Mouse (Mus musculus) regulatory T cell (primary cell): Measurements from ENCODE around the gene Psmc1.

Experiments used
- in situ Hi-C: fragments of 300-600 bp; cut with MboI, MseI; formaldehyde crosslinking; loops from one replicate; pipeline ENCODE4 v1.15.1; 2025; ENCODE audit warnings: high pct_unique_total_duplicates

Psmc1 gene

GRCm38 (mm10) chr12:100123476-100123875 is 13.5 kb downstream of the Psmc1 start:
- in situ Hi-C loops = no loop called here

DNA sequence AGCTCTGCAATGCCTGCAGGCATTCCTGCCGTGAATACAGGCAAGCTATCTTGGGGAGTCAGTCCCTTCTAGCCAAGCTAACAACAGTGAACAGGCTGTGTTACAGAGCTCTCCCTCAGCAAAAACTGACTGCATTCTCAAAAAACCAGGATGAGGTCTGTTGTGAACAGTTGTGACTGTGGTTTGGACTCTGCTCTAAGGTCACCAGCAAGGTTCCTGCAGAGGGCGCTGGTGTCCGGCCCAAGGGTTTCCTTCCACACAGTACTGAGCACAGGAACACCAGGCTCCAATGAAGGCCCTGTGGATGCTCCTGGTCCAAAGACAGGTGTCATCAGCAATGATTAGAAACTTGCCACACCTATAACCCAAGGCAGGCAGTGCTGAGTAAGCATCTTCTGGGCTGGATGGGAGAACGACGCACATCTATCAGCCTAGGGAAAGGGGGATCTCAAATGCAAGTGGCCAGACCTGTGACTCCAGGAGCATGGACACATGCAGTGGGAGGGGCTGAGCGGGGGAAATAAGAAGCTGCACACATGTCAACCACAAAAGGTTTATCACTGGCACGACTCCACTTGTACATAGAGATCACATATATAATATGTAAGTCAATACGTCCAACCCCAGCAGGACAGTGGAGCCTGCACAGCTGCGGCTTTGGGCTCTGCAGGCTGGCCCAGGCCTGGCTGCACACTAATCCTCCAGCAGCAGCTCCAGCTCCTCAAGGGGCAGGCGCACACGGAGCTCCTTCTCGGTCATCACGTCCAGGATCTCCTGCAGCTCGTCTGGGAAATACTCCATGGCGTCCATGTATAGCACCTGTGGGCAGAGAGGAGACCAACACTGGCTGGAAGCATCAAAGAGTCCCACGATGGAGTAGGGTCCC is 15.2 kb downstream of the Psmc1 start:
- in situ Hi-C loops = no loop called here

DNA sequence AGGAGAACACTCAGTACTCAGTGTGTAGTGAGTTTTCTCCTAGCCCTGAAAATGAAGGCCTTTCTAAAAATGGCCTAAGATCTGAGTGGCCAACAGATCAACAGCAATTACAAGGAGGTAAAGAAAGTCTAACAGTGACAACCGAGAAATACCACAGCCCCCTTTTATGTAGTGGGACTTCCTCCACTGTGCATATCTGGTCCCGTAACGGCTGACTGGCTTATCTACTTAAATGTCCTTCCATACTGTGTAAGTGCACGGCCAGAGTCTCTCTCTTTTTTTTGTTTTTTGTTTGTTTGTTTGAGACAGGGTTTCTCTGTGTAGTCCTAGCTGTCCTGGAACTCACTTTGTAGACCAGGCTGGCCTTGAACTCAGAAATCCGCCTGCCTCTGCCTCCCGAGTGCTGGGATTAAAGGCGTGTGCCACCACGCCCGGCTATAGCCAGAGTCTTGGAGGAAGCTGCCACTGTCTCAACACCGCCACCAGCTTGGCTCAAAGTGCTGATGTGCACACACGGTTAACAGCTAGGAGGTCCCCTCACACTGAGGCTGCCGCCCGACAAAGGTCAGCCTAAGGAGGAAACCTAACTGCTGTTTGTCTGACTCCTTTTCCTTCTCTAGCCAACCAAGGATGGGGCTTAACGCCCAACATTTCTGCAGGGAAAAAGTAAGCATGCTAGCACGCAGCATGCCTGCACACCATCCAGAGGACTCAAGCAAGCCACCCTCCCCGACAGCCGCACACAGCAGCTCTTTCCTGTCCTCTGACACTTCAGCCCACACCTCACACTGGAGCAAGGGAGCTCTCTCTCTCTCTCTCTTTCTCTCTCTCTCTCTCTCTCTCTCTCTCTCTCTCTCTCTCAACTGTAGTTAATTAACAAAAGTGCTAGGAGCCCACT is 17.3 kb downstream of the Psmc1 start:
- in situ Hi-C loops = no loop called here

DNA sequence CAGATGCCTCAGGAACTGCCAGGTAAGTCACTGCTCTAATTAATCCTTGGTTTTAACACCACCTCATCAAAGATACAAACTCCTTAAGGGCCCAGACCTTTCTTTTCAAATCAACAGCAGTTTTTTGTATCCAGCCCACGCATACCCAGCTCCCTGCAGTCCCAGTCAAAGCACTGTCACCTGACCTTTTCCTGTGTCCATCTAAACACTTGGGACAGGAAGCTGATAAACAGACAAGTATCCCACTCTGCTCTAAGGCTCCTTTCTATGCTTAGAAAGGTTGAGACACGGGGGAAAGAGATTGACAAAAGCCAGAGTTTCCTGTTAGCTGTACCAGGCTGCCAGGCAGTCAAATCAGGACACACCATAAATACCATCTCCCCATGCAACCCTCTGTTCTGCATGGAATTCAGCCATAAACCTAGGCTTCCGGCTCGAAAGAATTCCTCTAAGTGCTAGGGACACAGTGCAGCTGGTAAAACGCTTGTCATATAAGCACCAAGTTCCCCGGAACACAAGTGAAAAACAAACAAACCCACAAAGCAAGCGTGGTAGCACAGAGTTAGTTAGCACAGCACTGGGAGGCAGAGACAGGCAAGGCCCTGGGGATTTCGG is 18.0 kb downstream of the Psmc1 start:
- in situ Hi-C loops = no loop called here

- in situ Hi-C loops = no loop called here
Observed at GRCm38 (mm10) chr12:100128522-100128921, 18.6 kb downstream of the Psmc1 start.

DNA sequence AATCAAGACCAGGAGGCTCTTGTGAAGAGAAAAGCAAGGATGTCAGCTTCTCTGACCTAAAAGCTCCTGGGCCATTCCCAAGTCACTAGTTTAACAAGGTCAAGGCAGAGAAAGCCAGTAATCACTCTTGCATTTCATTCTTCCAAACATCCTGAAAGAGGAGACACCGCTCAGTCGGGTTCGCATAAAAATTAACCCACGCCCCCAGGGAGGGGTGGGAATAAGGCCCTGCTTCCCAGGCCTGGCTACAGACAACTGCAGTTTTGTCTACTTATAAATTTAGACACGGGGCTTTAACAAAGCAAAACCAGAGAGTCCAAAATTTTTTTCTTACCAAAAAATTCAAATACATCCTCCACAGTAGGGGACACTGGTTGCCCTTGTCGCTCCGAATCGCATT is 19.0 kb downstream of the Psmc1 start:
- in situ Hi-C loops = no loop called here

DNA sequence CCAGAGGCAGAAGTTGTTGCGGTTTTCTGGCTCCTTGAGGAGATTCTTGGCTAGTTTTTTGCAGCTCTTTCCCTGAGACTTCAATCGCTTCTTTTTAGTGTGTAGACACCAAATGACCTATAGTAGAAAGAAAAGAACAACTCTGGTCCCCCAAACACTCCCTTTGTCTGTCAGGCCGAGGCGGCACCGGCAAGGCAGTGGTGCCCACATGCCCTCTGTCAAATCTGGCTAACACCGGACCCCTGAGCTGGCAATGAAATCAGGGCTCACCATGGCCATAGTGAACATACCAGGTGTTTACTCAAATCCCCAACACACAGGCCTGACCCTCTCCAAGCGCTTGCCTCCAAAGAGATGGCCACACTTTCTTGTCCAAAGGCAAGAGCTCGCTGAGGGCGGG is 21.2 kb downstream of the Psmc1 start:
- in situ Hi-C loops = no loop called here

DNA sequence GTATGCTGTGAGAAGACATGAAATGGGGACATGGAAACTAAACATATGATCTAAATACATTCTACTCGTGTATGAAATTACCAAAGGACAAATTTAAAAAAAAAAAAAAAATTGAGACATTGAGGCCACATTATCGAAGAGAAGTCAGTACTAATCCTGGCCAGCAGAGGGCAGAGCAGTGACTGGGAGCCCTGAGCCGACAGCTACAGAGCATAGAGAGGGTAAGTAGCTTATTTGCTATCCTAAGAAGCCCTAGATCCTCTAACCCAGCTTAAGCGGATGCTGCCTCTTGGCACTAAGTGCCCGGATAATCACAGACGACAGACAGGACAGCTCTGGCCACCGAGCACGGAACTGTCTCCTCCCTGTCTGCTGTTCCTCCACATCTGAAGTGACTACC is 21.7 kb downstream of the Psmc1 start:
- in situ Hi-C loops = no loop called here

- in situ Hi-C loops = no loop called here
Observed at GRCm38 (mm10) chr12:100134395-100134936, 24.5 kb downstream of the Psmc1 start.

- in situ Hi-C loops = no loop called here
Observed at GRCm38 (mm10) chr12:100135117-100135516, 25.2 kb downstream of the Psmc1 start.

DNA sequence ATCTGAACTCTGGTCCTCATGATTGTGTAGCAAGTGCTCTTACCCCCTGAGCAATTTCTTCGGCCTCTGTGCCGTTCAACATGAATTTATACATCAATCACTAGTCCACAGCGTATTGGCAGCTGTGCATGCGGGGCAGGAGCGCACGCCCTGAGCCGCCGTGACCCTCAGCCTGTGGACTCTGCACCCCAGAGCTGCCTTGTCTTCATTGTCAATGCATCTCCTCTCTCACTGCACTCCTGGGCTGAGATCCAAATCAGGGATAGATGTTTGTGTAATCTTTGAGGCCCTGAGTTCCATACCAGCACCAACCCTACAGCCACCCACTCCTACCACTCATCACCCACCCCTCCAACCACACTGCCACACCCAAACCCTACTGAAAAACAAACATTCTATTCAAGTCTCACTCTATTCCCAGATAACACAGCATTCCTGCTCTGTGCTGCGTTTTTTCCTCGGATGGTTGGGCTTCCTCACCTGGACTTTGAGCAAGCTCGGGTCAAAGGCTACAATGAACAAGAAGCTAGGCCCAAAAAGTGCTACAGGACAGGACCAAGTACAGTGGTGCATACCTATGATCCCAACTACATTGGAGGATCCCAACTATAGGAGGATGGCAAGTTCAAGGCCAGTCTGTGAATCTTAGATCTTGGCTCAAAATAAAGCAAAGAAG is 33.0 kb downstream of the Psmc1 start:
- in situ Hi-C loops = no loop called here

DNA sequence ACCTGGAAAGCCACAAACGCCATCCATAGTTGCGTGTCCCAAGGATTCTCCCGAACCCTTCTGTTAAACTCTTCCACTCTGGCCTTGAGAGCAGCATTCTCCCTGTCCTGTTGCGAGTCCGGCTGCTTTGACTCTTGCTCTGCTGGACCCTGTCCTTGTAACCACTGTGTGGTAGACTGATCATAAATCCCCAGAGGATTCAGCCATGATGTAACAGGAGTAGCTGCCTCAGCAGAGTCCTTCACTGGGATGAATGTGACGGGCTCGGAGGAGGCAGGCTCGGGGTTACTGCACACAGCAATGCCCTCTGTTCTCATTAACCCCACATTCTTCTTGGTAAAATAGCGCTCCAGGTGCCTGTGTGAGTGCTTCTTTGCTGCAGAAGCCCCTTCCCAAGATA is 33.8 kb downstream of the Psmc1 start:
- in situ Hi-C loops = no loop called here

DNA sequence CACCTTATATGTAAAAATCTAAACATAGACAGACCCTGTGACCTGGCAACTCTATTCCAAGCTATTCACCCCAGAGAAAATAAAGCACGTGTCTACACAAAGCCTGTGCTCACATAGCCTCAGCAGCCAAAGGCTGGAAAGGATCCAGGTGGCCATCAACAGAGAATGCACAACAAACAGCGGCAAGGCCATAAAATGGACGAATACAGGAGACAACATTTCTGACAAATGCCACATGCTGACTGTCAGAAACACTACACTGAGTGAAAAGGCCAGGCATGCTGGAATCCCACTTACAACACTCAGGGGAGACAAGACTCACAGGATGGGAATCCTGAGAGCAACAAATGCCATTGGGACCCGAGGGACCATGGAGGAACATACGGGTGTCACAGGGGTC is 34.3 kb downstream of the Psmc1 start:
- in situ Hi-C loops = no loop called here

DNA sequence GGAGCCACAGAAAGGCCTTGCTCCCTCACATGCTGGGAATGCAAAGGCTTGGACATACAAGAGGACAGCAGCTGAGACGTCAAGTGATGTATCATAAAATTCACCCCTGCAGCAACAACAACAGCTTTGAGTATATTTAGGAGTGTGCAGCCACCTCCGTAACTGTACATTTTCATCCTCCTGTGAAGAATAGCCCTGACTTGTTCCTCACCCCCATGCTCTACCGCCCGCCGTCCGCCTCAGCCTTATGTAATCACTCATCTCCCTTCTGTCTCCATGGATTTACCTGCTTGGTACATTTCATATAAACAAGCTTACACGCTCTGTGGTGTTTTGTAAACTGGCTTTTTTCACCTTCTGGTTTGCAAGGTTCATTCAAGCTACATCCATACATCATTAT is 42.5 kb downstream of the Psmc1 start:
- in situ Hi-C loops = no loop called here

- in situ Hi-C loops = no loop called here
Observed at GRCm38 (mm10) chr12:100159261-100159975, 49.5 kb downstream of the Psmc1 start, which contains the start of gene Nrde2. Gene Nrde2, minus strand, starts transcription at chr12:100159653.

- in situ Hi-C loops = no loop called here
Observed at GRCm38 (mm10) chr12:100164991-100165500, 55.1 kb downstream of the Psmc1 start.

DNA sequence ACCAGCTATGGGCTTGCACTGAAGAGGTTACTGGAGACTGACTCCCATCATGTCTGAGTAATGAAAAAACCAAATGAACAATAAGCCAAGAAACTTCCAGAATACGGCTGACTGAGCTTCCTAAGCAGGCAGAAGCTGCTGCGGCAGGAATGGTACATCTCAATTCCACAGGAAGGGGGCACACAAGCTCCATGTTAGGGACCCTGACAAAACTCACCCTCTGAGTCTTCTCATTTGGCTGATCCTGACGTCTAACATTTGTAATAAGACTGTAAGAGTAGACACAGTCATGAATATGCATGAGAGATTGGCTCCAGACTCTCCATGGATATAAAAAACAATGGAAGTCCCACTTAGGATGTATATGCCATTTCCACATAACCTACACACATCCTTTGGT is 56.2 kb downstream of the Psmc1 start:
- in situ Hi-C loops = no loop called here

DNA sequence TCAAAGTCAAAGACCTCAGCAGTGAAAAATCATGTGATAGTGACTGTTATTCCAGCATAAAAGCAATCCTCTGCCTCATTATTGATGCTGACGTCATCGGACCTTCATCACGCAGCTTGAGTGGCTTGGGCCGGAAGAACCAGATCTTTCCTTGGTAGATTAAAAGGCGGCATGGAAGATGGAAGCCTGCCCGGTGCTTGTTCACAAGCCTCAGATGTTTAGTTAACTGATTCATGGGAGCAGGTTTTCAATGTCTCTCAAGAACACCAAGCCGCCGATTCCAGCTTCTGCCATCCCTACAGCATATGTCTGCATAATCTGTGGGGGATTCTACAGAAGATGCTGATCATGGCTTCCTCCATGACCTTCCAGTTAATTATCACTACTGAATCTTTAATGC is 57.0 kb downstream of the Psmc1 start:
- in situ Hi-C loops = no loop called here

GRCm38 (mm10) chr12:100167502-100167901 is 57.5 kb downstream of the Psmc1 start:
- in situ Hi-C loops = no loop called here
